Mouse (Mus musculus) intestine, embryonic 14.5 days (tissue): ENCODE results near the gene Tor1aip1. TPM values are rescaled to one million over a fixed set of nuclear protein-coding genes. Genes with fewer than 3 reads are reported as not detected.

Source experiments
- polyA plus RNA-seq: library from polyadenylated mRNA; unstranded; fragments of >200 nt; fragmentation: Nextera tagmentation; extraction: Ambion mirVana; gene quantifications from 2 replicates; pipeline ENCODE4 v1.2.1, GENCODE M21; 2014

Tor1aip1 gene
- polyA plus RNA-seq, 1 experiment from 2014 or later, result 39.1 TPM

Other genes starting within 250 kb of the Tor1aip1 start
- gene Qsox1, start 223.6 kb downstream of the Tor1aip1 start, polyA plus RNA-seq, result 15.8 and 16.0 TPM in 2 replicates
- 11.8 and 13.0 TPM in 2 replicates for gene Cep350, start 63.2 kb downstream of the Tor1aip1 start, polyA plus RNA-seq
- gene Tor1aip2, start 1.1 kb downstream of the Tor1aip1 start, polyA plus RNA-seq, result 124 and 136 TPM in 2 replicates
- 7.8 and 9.8 TPM in 2 replicates for gene Fam163a, start 168.5 kb upstream of the Tor1aip1 start, polyA plus RNA-seq